Mouse (Mus musculus): Measurements from ENCODE around the gene Pms2.

Pms2 gene

DNA sequence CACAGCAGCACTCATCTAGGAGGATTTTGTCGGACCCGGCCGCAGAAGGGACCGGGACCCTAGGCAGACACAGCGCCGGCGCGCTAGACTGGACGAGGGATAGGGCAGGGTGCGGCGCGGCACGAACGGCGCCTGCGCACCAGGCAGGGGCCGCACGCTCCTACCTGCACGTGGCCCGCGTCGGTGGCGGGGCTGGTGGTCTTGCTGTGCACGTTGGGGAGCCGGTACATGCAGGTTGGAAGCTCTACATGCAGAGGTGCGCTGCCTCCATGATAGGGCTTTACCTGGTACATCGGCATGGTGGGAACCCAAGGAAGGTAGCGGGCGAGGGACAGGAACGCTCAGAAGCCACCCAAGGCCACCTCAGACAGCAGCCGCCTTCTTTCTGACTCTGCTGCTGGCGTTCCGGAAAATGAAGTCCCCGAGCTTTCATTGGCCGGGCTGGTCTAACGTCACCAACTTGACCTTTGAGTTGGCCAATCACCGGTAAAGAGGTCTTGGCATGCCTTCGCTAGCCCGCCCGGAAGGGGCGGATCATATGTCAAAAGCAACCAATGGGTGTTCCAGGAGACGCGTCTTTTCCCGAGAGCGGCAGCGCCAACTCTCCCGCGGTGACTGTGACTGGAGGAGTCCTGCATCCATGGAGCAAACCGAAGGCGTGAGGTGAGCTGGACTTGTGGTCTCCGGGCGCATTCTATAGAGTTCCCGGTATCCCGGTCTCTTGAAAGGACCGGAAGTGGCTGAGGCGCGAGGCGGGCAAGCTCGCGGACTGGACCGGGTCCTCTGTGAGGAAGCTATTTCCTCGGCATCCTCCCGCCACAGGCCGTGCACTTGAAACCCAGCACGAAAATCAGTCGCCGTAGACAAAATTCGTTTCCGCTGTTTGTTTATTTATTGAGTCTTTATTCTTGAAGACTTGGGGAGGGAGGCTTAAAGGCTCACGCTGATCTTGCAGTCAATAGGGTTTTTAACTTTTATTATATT lies at the start of gene Pms2, which contains the start of gene Aimp2:
TSS of gene Pms2 (plus strand) at position 548 of the 984 bp plus-strand sequence.
TSS of gene Aimp2 (minus strand) at position 431 of the 984 bp plus-strand sequence.
- DNase-seq (ENCODE audit: low read depth, low spot score): peak; percentile 97

GRCm38 (mm10) chr5:143871547-143872169 lies 38.1 kb upstream of the Pms2 start:
- DNase-seq (ENCODE audit: low read depth, low spot score): no peak

DNA sequence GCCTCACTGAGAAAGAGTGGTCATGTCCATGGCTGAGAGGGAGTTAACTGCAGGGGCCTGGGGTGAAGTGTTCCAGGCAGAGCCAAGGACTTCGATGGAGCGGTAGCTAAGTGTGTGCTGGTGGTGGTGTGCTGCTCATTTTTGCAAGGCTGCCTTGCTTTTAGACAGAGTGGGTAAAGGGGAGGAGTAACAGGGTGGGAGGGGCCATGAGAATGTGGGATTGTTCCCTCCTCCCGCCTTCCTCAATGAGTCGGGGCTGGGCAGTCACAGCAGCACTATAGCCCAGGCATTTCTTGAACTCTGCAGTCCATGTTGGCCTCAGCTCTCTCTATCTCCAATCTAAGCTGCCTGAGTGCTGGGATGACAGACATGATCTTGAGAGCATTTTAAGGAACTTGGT lies 35.2 kb upstream of the Pms2 start:
- DNase-seq (ENCODE audit: low read depth, low spot score): no peak

DNA sequence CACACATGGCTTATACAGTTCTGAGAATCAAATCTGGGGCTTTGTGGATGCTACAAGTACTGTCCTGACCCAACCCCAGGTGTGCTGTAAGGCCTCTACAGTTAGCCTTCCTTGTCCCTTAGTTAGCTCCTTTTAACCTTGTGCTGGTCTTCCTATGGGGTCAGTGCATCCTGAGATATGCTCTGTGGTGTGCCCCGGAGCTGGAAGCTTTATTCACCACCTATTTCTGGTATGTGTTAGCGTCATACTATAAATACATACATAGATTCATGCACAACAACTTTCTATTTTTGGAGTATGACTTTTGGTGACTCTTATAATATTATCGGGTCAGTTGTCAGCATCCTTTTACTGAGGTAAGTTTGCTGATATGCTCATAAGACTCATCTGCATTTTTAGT lies 24.5 kb upstream of the Pms2 start:
- no peak for DNase-seq (ENCODE audit: low read depth, low spot score)

- no peak for DNase-seq (ENCODE audit: low read depth, low spot score)
Observed at GRCm38 (mm10) chr5:143890741-143891140, 19.0 kb upstream of the Pms2 start.

DNA sequence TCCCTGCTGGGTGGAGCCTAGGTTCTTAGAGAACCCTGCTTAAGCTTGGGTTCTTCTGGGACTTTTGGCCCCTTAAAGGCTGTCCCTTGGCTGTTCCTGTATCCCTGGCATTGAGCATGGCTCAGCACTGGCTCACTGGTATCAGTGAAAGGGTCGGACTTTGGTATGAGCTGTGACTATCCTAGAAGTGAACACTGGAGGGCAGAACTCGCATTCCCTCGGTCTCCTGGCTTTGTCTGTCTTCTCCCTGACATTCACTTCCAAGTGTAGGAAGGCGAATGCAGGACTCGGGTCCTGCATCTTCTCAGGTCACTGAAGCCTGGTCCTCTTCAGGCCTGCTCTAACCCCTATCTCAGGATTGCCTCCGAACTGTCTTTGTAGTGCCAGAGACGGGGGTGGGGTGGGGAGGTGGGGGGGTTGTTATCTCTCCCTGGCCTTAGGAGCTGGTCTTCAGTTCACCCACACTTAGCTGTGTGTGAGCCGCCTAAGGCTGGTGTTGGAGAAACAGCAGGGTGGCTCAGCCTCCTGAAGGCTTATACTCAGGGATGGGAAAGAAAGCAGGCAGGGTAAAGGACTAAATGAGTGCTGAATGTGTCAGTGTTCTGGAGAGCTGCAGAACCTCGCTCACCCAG lies 17.4 kb upstream of the Pms2 start:
- DNase-seq (ENCODE audit: low read depth, low spot score): no peak

DNA sequence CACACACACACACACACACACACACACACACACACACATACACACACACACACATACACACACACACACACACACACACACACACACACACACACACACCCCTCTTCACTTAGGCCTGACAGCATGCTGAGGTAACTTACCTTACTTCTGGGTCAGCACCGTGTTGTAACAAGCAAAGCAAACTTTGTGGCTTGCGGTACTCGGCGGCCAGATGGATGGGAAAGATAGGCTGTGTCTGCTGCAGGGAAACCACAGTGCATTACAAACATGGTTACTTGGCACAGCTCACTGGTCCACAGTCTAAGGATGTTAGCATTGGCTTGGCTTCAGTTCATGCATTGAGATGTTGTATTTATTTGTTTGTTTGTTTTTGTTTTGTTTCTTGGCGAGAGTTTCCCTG lies 16.4 kb upstream of the Pms2 start:
- peak; percentile 10 for DNase-seq (ENCODE audit: low read depth, low spot score)

DNA sequence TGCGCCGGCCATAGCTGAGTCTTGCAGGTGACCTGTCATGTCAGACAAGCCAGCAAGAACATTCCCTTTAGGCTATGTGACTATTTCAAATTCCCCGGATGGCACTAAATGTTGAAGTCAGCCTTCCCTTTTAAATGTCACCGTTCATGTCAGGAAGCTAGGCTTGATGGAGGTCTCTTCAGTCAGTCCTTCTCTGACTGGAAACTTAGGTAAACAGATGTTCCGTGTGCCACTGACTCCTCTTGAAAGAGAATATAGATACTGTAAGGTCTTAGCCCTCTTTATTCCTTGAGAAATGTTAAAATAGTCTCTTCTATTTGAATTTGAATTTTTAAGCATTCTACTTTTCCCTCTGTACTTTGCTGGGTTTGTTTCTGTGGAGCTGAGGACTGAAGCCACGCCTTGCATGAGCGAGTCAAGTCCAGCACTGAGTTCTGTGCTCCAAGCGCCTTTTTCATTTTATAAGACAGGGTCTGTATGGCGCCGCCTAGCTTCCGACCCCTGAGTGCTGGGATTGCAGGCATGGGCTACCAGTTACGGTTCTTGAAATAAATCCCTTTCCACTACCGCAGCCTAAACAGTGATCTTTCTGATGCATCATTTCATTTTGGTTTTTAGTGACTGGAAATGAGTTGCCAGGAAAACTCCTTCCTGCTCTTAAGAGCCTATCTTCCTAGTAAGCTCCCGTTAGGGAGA lies 12.0 kb upstream of the Pms2 start, which contains the start of gene Ankrd61:
TSS of gene Ankrd61 (minus strand) at position 51 of the 696 bp plus-strand sequence.
- DNase-seq (ENCODE audit: low read depth, low spot score): no peak

DNA sequence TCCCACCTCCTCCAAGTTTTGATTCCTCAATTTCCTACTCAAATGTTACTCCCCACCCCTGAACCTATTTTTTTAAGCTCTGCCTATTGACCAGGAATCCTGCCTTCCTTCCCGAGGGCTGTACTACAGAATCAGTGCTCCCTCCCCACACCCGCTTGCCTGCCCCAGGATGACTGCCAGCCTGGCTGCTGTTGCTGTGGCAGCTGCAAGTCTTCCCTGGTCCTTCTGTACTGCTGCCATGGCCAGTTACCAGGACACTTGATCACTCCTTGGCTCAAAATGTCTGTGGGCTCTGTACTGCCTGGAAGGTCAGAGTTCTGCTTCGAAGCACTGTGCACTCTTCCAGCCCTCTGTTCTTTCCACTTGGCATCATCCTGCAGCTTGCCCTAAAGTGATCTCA lies 7.7 kb upstream of the Pms2 start:
- no peak for DNase-seq (ENCODE audit: low read depth, low spot score)

DNA sequence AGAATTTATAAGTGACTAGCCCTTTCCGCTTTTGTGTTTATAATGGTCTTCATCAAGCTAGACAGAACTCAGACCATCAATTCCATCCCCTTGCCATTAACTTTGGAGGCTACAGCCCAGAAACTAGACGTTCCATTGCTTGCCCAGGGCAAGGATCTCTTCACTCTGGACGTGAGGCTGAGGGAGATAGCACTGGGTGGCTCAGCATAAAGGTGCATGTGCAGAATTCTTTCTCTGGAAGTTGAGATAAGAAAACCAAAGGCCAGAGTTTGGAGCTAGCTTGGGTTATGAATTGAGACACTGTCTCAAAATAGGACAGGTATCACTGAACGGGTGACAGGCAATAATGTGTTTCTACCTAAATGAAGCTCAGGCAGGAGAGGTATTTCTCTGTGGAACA lies 6.0 kb upstream of the Pms2 start:
- no peak for DNase-seq (ENCODE audit: low read depth, low spot score)

DNA sequence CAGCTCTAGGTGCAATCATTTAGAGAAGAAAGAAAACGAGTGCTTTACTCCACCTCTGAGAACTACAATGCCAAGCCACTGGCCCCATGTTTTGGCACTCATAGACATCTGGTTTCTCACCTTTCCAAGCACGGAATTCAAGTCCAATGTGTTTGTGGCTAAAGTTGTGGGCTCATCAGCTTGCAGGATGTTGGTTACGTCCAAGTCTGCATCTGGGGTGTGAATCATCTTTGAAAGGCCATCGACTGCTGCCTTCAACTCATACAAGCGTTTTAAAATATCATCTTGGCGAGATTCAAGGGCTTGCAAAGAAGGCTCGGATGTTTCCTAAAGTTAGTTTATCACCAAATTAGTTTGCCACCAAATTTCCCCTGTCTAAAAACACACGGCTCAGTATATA lies 3.3 kb upstream of the Pms2 start:
- no peak for DNase-seq (ENCODE audit: low read depth, low spot score)

GRCm38 (mm10) chr5:143908926-143909325 lies 838 bp upstream of the Pms2 start:
- DNase-seq (ENCODE audit: low read depth, low spot score): no peak

DNA sequence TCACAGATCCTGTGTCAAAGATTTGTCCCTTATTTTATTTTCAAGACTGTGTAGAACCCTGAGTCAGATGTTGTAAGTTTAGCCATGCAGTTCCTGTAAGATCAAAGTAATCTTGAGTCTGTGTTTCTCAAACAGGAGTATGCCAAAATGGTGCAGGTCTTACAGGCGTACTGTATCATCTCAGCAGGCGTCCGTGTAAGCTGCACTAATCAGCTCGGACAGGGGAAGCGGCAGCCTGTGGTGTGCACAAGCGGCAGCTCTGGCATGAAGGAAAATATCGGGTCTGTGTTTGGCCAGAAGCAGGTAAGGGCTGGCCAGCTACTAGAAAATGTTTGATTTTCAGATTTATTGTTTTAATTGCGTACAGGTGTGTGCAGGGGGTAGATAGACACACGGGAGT lies 6.5 kb downstream of the Pms2 start:
- no peak for DNase-seq (ENCODE audit: low read depth, low spot score)

DNA sequence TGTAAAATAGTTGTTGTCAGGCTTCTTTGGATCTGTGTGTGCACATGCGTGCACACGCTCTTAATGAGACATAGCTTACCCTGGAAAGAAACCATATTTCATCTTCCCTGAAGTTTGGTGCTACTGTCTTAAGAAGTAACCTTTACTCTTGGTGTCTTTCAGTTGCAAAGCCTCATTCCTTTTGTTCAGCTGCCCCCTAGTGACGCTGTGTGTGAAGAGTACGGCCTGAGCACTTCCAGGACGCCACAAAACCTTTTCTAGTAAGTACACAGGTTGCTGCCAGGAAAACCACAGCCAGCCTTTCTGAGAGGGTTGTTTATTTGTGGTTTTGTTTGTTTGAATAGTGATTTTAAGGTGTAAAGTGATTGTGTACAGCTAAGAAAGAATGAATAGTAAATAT lies 7.7 kb downstream of the Pms2 start:
- DNase-seq (ENCODE audit: low read depth, low spot score): peak; percentile 83

GRCm38 (mm10) chr5:143918120-143918519 lies 8.4 kb downstream of the Pms2 start:
- DNase-seq (ENCODE audit: low read depth, low spot score): no peak

GRCm38 (mm10) chr5:143924781-143925452 lies 15.2 kb downstream of the Pms2 start:
- DNase-seq (ENCODE audit: low read depth, low spot score): no peak

DNA sequence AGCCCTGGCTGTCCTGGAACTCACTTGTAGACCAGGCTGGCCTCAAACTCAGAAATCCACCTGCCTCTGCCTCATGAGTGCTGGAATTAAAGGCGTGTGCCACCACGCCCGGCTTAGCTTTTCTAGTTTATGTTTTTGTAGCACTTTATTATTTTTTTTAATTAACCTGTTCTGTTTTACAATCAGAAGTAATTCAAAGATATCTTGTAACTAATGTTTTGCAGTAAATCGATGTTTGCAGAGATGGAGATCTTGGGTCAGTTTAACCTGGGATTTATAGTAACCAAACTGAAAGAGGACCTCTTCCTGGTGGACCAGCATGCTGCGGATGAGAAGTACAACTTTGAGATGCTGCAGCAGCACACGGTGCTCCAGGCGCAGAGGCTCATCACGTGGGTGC lies 18.1 kb downstream of the Pms2 start, which contains the start of gene Gm42421:
TSS of gene Gm42421 (plus strand) at position 301 of the 400 bp plus-strand sequence.
- DNase-seq (ENCODE audit: low read depth, low spot score): no peak

- no peak for DNase-seq (ENCODE audit: low read depth, low spot score)
Observed at GRCm38 (mm10) chr5:143929291-143929690, 19.5 kb downstream of the Pms2 start.

GRCm38 (mm10) chr5:143930656-143931055 lies 20.9 kb downstream of the Pms2 start:
- no peak for DNase-seq (ENCODE audit: low read depth, low spot score)

DNA sequence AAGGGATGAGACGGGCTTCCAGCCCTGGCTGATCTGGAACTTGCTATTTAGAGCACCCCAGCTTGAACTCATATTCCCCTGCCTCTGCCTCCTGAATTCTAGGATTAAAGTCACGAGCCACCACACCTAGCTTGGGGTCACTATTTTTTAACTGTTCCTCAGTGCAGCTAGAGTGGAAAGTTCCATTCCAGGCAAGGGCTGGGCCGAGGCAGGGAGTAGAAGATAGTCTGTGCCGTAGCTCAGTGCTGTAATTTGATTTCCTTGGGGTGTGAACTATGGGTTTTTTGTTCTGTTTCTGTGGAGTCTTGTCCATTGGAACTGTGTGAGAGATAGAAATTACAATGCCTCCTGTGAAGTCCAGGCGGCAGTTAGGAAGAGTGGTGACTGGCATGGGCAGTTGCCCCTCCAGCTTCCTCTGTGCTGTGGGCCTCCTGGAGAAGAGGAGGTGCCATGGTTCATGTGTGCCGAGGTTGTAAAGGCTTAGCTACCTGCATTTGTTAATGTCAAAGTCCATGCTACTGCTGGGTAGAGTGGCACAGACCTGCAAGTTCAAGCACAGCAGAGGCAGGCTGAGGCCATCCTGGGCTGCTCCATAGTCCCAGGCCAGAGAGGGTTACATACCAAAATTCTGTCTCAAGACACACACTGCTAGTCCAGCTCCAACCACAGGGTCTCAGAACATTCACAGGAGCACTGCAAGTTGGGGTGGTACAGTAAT lies 22.3 kb downstream of the Pms2 start:
- no peak for DNase-seq (ENCODE audit: low read depth, low spot score)
